Mouse (Mus musculus) forebrain, embryonic 16.5 days (tissue): ENCODE data around the gene Slc44a3. TPM values are rescaled to one million over a fixed set of nuclear protein-coding genes. Genes with fewer than 3 reads are reported as not detected.

Source experiments
- ATAC-seq: fragments of 200-750 bp; cut with Nextera tagmentation; 2 replicates; pipeline ENCODE4 v1.8.0; 2017; ENCODE audit warnings: mild to moderate bottlenecking, moderate library complexity
- H3K27ac ChIP-seq: fragments of 300-500 bp; sonication (generic); 2 replicates; pipeline ENCODE4 v1.5.1; 2014; ENCODE audit warnings: low read length, control low read depth
- H3K27me3 ChIP-seq: fragments of 300-500 bp; sonication (generic); replicated peaks from 2 replicates; pipeline ENCODE4 v1.6.1; 2014; ENCODE audit warnings: low read length; ENCODE audit not compliant: control insufficient read depth, insufficient read depth
- H3K36me3 ChIP-seq: fragments of 300-500 bp; sonication (generic); 2 replicates; pipeline ENCODE4 v1.6.1; 2014; ENCODE audit not compliant: control insufficient read depth, insufficient read depth
- H3K4me1 ChIP-seq: fragments of 300-500 bp; sonication (generic); replicated peaks from 2 replicates; pipeline ENCODE4 v1.6.1; 2014; ENCODE audit warnings: low read length; ENCODE audit not compliant: control insufficient read depth, insufficient read depth
- H3K4me2 ChIP-seq: fragments of 300-500 bp; sonication (generic); 2 replicates; pipeline ENCODE4 v1.6.1; 2014; ENCODE audit warnings: mild to moderate bottlenecking, low read length, control low read depth
- H3K4me3 ChIP-seq: fragments of 300-500 bp; sonication (generic); replicated peaks from 2 replicates; pipeline ENCODE4 v1.5.1; 2014; ENCODE audit warnings: mild to moderate bottlenecking, low read length, control low read depth
- H3K9ac ChIP-seq: fragments of 300-500 bp; sonication (generic); replicated peaks from 2 replicates; pipeline ENCODE4 v1.6.1; 2014; ENCODE audit warnings: low read depth, low read length, control low read depth
- H3K9me3 ChIP-seq: fragments of 300-500 bp; sonication (generic); 2 replicates; pipeline ENCODE4 v1.6.1; 2016; ENCODE audit warnings: low read length; ENCODE audit not compliant: control insufficient read depth
- WGBS: fragments of 180-500 bp; shearing (Covaris S2); extraction: QIAGEN DNeasy Blood & Tissue Kit; methylation state at CpG from one replicate; pipeline ENCODE4 v1.1.7; 2014; 5-methylcytosine and 5-hydroxymethylcytosine counted together
- polyA plus RNA-seq: library from polyadenylated mRNA; unstranded; fragments of >200 nt; fragmentation: Nextera tagmentation; extraction: Ambion mirVana; gene quantifications from 2 replicates; pipeline ENCODE4 v1.2.1, GENCODE M21; 2015

The Slc44a3 gene
- polyA plus RNA-seq, 1 experiment from 2014 or later = 0.98 TPM

DNA sequence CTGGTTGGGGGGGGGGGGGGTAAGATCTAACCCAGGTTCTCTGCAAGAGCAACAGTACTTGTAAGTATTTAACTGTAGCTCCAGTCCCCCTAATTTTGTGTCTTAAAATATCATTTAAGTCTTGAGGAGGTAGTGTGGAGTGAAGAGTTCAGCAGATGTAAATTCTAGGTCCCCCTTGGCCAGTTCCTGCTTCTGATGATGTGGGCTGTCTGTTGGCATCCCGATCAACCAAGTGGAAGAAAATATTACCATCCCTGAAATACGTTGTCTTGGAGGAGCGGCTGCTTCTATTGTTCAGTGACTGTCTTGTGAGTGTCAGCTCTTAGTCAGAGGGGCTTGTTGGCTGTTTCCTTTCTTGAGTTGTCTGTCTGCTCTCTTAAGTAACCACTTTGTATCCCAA, 102.7 kb downstream of the Slc44a3 start:
- Histone ChIP-seq H3K9ac (no peak overlapping the region), H3K27ac (no peak overlapping the region)

DNA sequence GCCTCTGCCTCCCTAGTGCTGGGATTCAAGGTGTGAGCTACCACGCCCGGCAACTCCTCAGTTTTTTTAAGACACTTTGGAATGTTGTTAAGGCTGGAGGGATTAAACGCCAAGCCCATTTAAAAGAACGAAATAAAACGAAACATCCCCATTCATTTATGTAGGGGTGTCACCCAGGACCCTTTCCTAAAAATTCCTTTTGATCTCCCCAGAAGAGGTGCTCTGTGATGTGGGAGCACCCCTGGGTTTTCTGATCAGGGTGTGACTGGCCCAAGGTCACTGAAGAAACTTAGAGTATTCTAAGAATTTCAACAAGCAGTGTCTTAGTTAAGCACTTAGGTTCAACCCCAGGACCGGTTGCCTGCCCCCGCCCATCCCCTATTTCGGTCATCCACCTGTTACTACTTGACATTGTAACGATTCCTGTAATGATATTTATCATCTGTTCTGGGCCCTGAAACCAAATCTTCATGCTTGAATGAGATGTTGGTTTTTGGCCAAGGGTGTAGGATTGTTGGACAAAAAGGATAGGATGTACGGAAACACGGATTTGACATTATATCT, 103.4 kb downstream of the Slc44a3 start:
- Histone ChIP-seq H3K36me3 (no peaks in the 10 kb centered on the region), H3K4me2 (peak overlapping the region; percentile 77), H3K27me3 (no peaks in the 10 kb centered on the region), H3K4me3 (peak overlapping the region; percentile 89), H3K4me1 (peaks cover 41% of the 10 kb centered on the region), H3K9ac (0 out of 2 replicates have a peak overlapping the region, but pooled peaks have one; percentile 94), H3K9me3 (no peaks in the 10 kb centered on the region), H3K27ac (no peak overlapping the region; the same call in 1 of the 2 replicates)
- WGBS = 41% methylated on average over 11 of the region's 11 CpGs
- ATAC-seq = no peak

More for the DNA sequence above, 102.7 kb downstream of the Slc44a3 start:
- ATAC-seq = no peak
- no peaks in the 10 kb centered on the region for H3K9me3 ChIP-seq
- no peaks in the 10 kb centered on the region for H3K27me3 ChIP-seq
- H3K4me2 ChIP-seq = peak overlapping the region; percentile 77
- 30% methylated on average over 3 of the region's 3 CpGs for WGBS
- H3K36me3 ChIP-seq = no peaks in the 10 kb centered on the region
- H3K4me1 ChIP-seq = peaks cover 48% of the 10 kb centered on the region
- peak overlapping the region; percentile 89; the same call in 1 of the 2 replicates for H3K4me3 ChIP-seq

DNA sequence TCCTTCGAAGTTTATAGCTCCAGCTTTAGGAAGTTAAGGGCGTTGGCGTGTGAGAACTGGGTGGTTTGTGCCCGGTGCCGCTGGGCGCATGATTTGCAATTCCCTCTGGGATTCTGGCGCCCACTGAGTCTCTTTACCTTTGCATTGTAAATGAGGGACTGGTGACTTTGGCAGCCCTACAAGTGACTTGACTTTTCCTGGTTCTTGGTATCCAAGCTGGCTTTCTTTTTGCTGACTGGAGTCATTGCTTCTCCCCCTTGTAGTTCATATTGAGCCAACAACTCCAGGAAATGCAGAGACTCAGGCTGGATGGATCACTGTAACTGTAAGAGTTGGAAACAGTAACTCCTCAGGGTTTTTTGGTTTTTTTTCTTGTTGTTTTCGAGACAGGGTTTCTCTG, 104.0 kb downstream of the Slc44a3 start:
- peaks cover 36% of the 10 kb centered on the region for H3K4me1 ChIP-seq
- H3K9ac ChIP-seq = peak overlapping the region; percentile 94
- peak overlapping the region; percentile 77 for H3K4me2 ChIP-seq
- WGBS = 5% methylated on average over 8 of the region's 8 CpGs
- H3K27ac ChIP-seq = peak overlapping the region; percentile 96
- no peak for ATAC-seq
- no peaks in the 10 kb centered on the region for H3K9me3 ChIP-seq
- H3K4me3 ChIP-seq = peak overlapping the region; percentile 89
- H3K27me3 ChIP-seq = no peaks in the 10 kb centered on the region
- no peaks in the 10 kb centered on the region for H3K36me3 ChIP-seq

DNA sequence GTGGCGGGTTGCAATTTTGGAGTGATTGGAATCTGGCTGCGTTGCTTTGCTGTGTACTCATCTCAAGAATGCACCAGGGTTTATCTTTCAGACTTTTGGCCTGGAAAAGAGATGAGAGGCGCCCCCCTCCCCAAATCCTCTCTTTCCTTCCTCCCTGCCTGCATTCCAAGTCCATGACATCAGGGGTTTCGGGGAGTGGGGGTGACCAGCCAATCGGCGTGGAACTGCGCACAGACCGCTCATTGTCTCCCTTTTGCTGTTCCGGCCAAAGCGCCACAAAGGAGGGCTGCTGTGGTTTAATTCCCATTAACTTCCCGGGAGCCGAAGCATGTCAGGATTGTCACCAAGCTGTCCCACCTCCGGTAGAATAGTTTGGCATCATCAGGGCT, 104.7 kb downstream of the Slc44a3 start:
- H3K4me2 ChIP-seq = peak overlapping the region; percentile 77
- H3K9ac ChIP-seq = peak overlapping the region; percentile 94
- no peaks in the 10 kb centered on the region for H3K36me3 ChIP-seq
- H3K9me3 ChIP-seq = no peaks in the 10 kb centered on the region
- H3K4me3 ChIP-seq = peak overlapping the region; percentile 89
- H3K27ac ChIP-seq = peak overlapping the region; percentile 96
- under 1% methylated on average over 13 of the region's 13 CpGs for WGBS
- peak; percentile 60 for ATAC-seq
- peaks cover 36% of the 10 kb centered on the region for H3K4me1 ChIP-seq
- H3K27me3 ChIP-seq = no peaks in the 10 kb centered on the region

DNA sequence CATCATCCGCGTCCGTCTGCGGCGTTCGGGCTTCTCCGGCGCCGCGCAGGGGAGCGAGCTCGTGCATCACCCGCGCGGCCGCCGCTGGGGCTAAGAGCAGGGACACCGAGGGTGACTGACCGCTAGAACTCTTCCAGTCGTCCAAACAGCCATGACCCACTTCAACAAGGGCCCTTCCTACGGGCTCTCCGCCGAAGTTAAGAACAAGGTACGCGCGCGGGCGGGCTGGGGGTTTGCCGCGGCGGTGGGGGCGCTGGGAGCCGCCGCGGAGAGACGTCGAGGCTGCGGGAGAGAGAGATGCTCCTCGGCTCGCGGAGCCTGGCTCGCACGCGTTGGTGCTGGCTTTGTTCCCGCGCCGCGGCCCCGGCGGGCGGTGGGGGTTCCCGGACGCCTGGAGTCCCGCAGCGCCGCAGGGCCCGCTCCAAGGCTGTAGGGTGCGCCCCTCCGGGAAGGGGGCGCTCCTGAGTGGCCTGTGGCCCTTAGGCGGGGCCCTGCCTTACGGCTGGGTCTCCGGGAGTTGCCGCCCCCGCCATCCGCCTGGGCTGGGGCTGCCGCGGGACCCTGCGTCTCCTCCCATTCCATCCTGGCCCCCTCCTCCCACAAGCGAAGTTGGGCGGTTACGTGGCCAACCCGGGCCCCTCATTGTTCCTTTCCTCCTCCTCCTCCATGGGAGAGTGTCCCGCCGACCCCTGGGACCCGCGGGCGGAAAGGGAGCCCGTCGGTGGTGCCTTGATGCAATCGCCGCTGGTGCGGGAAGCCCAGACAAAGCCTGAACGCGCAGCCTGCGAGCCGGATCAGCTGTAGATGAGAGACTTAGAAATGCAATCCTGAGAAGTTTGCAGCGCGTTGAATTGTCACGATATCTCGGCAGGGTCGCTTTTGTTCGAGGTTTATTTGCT, 105.3 kb downstream of the Slc44a3 start:
- no peaks in the 10 kb centered on the region for H3K9me3 ChIP-seq
- under 1% methylated on average over 83 of the region's 93 CpGs for WGBS
- ATAC-seq = peak; percentile 78
- no peaks in the 10 kb centered on the region for H3K36me3 ChIP-seq
- peak overlapping the region; percentile 89 for H3K4me3 ChIP-seq
- H3K4me2 ChIP-seq = peak overlapping the region; percentile 77
- no peaks in the 10 kb centered on the region for H3K27me3 ChIP-seq
- peak overlapping the region; percentile 96 for H3K27ac ChIP-seq
- peak overlapping the region; percentile 94 for H3K9ac ChIP-seq
- H3K4me1 ChIP-seq = peaks cover 32% of the 10 kb centered on the region

DNA sequence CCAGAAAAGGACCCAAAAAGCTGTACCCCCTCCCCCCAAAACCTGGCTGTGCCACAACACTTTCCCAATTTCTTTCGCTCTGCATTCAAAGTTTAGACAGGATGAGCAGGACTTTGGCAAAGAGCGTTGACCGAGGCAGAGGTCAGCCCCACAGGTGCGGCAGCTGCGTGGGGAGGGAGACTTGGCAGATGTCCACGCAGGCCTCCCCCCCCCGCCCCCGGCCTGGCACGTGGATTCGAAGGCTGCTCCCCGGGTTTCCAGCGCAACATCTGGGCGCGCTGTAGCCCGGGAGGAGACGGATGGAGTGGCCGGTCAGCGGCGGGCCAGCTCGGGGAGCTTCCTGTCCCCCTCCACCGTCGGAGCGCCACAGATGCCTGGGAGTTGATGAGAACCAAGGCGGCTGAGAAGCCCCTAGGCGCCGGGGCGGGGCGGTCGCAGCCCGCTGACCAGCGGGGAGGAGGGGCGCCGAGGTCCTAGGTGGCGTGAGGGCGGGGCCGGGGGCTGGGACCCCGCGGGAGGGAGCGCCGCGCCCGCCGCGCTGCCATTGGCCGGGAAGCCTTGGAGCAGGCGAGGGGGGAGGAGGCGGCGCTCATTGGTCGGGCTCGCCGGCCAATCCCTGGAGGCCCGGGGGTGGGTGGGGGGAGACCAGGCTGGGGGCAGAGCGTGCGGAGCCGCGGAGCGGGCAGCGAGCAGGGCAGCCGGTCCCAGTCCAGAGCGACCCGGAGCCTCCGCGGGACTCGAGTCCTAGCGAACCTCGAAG, 106.2 kb downstream of the Slc44a3 start, which contains the start of gene Cnn3:
Gene Cnn3 (plus strand): TSS at position 637 of the 760 bp plus-strand sequence.
- Histone ChIP-seq H3K4me3 (peak within 1 kb of the TSS; percentile 89), H3K27me3 (no peaks in the 10 kb centered on the region), H3K36me3 (no peaks in the 10 kb centered on the region), H3K4me1 (peaks cover 31% of the 10 kb centered on the region), H3K9me3 (no peaks in the 10 kb centered on the region), H3K9ac (peak within 1 kb of the TSS; percentile 94), H3K4me2 (peak within 1 kb of the TSS; percentile 77), H3K27ac (peak within 1 kb of the TSS; percentile 96)
- ATAC-seq = peak; percentile 91
- WGBS = under 1% methylated on average over 47 of the region's 66 CpGs

DNA sequence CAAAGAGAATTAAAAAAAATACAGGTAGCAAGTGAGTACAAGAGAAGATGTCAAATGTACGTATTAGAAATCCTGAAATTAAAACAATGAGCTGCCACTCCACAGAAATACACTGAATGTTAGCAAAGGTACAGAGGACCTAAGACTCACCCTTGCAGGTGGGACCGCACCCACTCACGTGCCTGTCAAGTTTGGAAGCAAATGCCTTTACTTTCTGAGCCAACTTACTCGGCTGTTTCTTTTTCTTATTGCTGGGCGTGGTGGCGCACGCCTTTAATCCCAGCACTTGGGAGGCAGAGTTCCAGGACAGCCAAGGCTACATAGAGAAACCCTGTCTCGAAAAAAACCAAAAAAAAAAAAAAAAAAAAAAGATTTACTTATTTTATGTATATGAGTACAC, 109.8 kb downstream of the Slc44a3 start:
- 88% methylated on average over 8 of the region's 8 CpGs for WGBS
- Histone ChIP-seq H3K4me1 (peaks cover 12% of the 10 kb centered on the region), H3K27ac (no peak overlapping the region), H3K4me3 (no peak overlapping the region), H3K27me3 (no peaks in the 10 kb centered on the region), H3K9ac (no peak overlapping the region), H3K36me3 (no peaks in the 10 kb centered on the region), H3K4me2 (no peak overlapping the region), H3K9me3 (no peaks in the 10 kb centered on the region)
- no peak for ATAC-seq

- Histone ChIP-seq H3K27ac (no peak overlapping the region), H3K9ac (no peak overlapping the region), H3K4me1 (peaks cover 6% of the 10 kb centered on the region; the same call in 1 of the 2 replicates), H3K4me3 (no peak overlapping the region), H3K4me2 (no peak overlapping the region), H3K36me3 (no peaks in the 10 kb centered on the region), H3K9me3 (no peaks in the 10 kb centered on the region), H3K27me3 (no peaks in the 10 kb centered on the region)
- WGBS = 74% methylated on average over 9 of the region's 9 CpGs
- ATAC-seq = no peak
Observed at GRCm38 (mm10) chr3:121418850-121419435, 113.3 kb downstream of the Slc44a3 start.
